Mouse (Mus musculus) right cerebral cortex, adult 18-20 months (tissue): Measurements from ENCODE around the gene Grik3.
A peak's percentile ranks its signal among the peaks of the same experiment; 100 is the strongest.

Experiments used
- DNase-seq: peaks from one replicate; pipeline ENCODE4 v3.0.0; 2022; ENCODE audit warnings: mixed read lengths

Gene Grik3

DNA sequence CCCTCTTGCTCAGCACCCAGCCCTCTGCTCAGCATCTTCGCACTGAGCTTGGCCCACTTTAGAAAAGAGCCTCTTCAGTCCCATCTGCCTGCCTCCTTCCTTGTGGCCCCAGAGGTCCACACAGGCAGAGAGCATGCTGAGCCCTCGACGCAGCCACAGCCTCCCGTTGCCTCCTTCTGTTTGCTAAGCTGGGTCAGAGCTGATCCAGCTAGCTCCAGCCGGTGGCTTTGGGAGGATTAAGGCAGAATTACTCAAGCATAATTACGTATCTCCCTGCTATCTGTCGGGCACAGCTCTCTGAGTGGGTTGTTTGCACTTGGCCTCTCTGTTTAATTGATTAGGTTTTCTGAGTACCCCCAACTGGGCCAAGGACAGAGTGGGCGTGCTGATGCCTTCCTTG is 167.9 kb downstream of the Grik3 start:
- no peak for DNase-seq

DNA sequence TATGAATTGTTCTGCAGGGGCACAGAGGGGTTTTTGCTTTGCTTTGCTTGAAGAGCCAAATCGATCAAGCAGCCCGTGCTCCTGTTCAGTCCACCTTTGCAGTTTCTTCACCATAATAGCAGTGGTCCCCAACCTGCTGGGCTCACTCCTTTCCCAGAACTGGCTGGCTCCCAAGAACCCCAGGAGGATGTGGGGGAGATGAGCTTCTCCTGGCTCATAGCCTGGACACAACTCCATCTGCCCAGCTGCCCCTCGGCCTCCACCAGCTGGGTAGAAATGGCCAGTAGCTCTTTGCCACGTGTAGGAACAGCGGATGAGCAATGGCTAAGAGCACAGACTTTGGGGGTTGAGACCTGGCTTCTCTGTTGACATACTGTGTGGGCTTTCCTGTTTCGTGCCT is 171.5 kb downstream of the Grik3 start:
- no peak for DNase-seq

DNA sequence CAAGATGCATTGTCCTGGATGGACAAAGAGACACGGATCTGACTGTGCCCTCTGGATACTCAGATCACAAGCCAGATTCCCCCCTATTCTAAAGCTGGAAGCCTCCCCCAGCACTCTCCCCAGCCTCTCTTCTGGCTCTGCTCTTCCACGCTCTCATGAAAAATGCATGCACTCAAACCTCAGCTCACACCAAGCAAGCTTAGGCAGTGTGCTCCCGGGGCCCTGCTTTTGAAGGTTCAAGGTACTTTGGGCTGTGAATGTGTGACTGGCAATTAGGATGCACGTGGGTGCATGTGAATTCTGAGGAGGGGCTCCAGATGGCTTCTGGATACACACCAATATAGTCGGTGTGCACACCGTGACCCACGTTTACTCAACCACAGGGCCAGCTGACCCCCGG is 172.8 kb downstream of the Grik3 start:
- no peak for DNase-seq

DNA sequence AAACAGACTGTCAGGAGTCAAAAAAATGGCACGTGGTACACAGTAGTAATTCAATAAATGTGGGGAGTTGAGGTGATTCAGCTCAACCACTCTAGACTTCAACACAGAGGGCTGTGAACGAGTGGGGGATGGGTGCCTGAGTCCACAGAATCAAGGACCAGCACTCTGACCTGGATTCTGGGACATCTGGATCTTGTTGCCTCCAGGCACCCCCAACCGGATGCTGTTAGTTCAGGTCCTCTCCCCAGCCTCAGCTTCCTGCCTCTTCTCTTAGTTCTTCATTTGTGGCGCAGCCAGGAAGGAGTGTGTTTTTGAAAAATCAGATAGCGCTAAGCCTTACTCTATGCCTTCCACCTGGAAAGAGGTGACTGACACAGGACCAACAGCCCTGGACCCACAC is 175.5 kb downstream of the Grik3 start:
- no peak for DNase-seq

GRCm38 (mm10) chr4:125682007-125682406 is 191.5 kb downstream of the Grik3 start:
- DNase-seq, result peak; percentile 41

GRCm38 (mm10) chr4:125687078-125687477 is 196.6 kb downstream of the Grik3 start:
- no peak for DNase-seq

- no peak for DNase-seq
Measured at GRCm38 (mm10) chr4:125695431-125695830, 204.9 kb downstream of the Grik3 start.

DNA sequence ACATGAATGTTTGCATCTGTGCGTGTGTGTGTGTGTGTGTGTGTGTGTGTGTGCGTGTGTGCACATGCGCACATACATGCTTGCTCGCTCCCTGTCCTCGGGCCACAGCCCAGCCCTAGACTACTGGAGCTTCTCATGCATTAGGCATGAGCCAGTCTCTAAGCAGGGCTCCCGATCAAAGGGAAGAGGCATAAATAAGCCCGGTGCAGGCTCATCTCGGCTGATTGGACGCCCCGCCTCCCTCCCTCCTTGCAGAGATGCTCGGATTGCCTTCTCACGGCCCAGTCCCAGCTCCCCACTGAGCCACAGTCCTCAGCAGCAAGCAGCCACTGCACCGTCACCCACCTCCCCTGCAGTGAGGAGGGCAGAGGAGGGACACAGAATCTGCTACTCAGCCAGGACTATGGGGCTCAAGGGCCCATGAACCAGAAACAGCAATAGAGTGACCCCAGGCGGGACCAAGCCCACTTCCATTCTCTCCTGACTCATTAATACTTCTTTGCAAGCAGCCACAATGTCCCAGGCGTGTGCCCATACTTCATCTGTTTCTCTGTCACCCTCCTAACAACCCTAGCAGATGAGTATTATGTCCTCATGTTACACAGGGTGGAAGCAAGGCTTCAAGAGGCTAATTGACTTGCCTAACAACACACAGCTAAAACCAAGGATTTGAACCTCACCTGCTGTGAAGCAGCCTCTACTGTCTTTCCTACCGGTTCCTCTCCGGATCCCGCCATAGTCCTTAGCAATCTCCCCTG is 205.9 kb downstream of the Grik3 start:
- peak; percentile 38 for DNase-seq

DNA sequence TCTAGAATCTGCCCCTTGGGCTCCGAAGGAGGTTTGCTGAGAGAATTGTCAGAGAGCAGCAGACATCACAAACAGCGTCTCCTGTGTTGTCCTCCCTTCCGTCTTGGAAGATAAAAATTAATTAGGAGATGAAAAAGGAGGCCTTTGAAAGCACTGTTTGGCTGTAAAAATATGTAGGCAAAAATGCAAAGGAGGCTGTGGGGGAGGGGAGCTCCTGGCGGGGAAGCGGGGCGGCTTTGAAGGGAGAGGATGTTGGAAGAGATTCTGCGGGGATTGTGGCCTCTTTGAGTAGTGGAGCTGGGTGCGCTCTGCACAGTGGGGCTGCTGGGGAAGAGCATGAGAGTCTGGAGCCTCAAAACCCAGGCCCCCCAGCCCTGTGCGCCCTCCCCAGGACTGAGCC is 207.1 kb downstream of the Grik3 start:
- no peak for DNase-seq

GRCm38 (mm10) chr4:125699056-125699455 is 208.6 kb downstream of the Grik3 start:
- DNase-seq, result no peak

- no peak for DNase-seq
Measured at GRCm38 (mm10) chr4:125700331-125700730, 209.8 kb downstream of the Grik3 start.

DNA sequence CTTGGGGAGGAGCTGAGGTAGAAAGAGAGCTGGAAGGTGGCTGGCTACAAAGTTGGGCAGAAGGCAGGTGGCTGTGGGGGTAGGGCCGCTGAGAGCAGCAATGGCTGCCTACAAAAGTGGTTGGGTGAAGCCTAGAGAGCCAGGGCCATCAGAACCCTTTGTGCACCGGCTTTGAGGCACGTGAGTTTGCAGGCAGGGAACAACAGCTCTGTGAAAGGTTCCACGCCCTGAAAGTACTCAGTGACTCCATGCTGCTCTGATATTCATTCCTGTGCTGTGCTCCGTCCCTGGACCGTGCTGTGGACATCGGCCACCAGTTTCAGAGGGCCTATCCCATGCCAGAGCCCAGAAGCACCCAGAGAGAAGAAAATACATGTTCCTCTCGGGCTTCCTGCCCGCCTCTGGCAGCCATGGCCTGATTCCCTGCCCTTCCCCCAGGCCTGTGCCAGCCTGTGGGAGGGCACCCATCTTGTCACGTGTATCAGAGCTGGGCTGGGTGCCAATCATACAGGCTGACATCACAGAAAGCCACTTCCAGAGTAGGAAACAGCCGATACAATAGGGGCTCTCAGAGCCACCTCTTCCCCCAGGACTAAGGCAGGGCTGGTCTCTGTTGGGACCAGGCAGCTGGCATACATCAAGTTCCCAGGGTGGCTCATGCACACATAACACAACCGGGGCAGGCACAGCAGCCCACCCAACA is 212.3 kb downstream of the Grik3 start:
- DNase-seq, result peak; percentile 90

DNA sequence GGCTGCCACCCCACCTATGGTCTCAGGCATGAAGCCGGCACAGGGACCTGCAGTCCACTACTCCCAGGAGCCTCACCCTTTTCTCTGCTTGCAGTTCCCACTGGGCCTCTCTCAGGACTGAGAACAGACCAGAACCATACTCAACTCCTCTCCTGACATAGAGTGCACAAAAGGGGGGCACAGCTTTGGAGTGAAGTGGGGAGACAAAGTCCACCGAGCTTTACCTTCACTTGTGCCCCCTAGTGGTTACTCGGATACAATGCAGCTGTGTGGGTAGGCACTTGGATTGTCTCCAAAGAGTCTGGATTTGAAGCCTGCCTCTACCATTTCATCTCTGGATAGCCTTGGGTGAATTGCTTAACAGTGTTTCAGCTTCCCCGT is 212.8 kb downstream of the Grik3 start:
- peak; percentile 47 for DNase-seq

- no peak for DNase-seq
Measured at GRCm38 (mm10) chr4:125705746-125706145, 215.2 kb downstream of the Grik3 start.

GRCm38 (mm10) chr4:125709716-125710115 is 219.2 kb downstream of the Grik3 start:
- no peak for DNase-seq

- no peak for DNase-seq
Measured at GRCm38 (mm10) chr4:125717881-125718280, 227.4 kb downstream of the Grik3 start.

DNA sequence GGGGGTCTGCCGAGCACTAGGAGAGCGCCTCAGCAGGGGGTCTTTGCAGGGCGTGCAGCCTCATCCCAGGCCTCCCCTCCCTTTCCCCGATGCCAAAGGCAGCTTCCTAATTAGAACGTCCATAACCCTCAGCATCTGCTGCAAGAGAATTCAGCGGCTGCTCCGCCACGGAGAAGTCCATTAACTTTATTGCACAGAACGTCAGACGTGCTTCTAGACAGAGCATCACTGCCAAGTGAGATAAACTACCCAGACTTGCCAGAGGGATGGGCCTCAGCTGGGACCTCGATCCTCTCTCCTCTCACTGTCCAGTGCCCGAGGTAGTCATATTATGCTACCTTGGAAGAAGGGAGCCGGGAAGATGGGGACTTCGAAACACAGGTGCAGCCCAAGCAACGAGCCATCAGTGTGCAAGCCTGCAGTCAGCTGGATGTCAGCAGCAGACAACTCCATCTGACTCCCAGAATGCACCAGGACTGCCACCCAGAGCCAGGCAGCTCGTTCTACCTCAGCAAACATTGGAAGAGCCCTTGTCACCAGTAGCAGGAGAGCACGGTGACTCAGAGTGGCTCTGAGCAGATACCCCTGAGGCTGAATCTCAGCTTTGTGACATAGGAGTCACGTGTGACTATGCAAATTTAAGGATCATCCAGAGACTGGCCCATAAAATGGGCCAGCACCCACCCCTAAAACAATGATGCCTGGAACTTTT is 228.1 kb downstream of the Grik3 start:
- peak; percentile 30 for DNase-seq

DNA sequence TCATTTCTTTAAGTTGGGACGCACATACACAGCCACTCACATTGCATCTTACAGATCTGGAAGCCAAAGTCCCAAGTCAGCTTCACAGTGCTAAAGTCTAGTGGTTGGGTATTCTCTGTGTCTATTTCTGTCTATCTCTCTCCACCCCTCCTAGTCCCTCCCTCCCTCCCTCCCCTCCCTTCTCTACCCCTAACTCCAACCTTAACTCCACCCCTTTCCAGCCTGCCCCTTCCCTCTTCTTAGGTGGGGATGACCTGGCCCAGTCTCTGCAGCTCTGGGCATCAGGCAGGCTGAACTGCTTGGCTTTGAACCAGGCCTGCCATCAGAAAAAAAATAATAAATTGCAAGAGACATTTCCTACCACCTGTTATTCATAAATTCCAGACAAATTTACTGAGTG is 235.7 kb downstream of the Grik3 start:
- DNase-seq, result no peak

DNA sequence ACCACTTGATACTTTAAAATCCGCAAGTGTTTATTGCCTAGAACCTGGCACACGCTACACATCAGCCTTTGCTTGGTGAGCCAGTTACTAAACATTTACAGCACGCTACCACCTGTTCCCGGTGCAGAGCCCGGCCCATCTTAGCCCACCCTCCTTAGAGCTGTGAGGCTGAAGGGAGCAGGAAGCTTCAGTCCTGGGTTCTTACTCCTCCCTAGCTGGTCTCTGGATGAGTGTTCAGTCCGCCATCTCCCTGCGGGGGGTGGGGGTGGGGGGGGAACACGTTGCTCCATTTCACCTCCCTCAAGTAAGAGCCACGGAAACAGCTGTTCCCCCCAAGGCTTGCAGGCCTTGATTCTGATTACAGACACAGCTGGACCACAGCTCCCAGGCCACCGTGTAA is 236.5 kb downstream of the Grik3 start:
- no peak for DNase-seq

- DNase-seq, result no peak
Measured at GRCm38 (mm10) chr4:125727626-125728025, 237.1 kb downstream of the Grik3 start.

GRCm38 (mm10) chr4:125728091-125728863 is 237.8 kb downstream of the Grik3 start:
- no peak for DNase-seq

DNA sequence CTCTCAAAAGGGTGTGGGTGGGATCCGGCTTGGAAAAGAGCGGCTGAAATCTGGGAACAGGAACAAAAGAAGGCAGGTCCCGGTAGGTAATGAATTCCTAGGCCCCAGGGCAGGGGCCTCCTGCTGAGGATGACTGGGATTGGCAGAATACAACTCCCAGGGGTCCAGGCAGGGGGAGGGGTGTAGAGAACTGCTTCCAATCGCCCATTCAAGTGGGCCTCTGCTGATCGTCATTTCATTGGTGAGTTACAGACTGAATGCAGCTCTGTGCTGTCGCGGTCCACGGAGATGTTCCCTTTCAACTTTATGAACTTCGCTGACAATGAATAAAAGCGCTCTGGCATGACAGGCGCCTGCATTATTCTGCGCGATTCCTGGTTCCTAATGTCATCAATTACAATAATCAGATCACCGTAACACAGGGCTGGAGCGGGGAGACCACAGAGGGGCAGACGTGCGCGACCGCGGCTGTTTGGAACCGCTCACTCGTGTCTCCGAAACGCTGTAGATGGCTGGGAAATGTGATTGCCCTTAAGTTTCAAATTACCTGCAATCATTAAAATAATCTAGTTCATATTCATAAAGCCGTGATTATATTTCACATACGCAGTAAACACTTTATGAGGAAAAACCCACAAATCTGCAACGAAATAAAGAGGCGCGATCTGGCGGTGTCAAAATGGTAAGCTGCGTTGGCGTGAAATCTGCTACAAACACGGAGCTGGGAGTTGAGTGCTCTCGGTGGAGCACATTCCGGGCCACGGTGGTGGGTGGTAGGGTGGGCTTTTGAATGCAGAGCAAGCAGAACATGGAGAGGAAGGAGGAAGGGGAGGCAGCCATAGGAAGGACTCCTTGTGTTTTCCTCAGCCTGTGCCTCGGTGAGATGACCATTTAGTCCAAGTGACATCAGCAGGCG is 239.1 kb downstream of the Grik3 start:
- no peak for DNase-seq
